Mouse (Mus musculus) liver, adult (tissue): Measurements from ENCODE around the gene Prelid3b.
A peak's percentile ranks its signal among the peaks of the same experiment; 100 is the strongest.

Source experiments
- GATA4 ChIP-seq: IDR thresholded peaks from 2 replicates; pipeline ENCODE4 v1.6.1; 2014; ENCODE audit warnings: mild to moderate bottlenecking, low read length; ENCODE audit not compliant: insufficient replicate concordance

The Prelid3b gene

DNA sequence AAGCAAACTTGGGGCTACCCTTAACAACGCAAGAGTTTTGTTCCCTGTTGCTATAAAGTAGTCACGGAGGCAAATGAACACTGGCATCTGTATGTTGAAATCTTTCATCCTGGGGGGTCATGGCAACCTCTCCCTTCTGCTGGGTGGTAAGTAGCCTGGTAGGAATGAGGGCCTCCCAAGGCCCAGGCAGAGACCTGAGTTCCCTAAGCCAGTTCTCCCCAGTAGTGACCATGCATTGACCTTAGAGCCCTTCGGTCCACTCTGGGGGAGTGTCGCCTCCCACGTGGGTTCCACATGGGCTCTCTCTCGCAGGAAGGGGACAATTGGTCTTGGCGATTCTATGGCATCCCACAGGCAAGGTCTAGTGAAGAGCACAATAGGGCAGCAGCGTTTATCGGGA lies 32.9 kb downstream of the Prelid3b start:
- TF ChIP-seq GATA4: no peak

DNA sequence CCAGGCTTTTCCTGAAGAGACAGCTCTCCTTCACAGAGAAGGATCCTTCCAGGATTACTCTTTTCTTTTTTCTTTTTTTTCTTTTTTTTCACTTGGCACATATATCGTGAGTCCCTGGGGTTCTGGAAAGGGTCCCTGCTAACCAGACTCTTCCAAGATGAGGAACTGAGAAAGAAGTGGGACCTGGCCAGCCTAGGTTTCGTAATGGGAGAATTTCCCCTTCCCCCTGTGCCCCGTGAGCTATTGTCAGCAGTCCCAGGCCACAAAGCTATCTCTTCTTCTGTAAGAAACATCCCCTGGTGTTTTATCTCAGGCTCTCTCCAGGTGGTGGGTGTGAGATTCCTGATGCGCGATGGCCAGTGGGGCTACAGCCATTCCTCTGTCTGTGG lies 33.4 kb downstream of the Prelid3b start:
- no peak for TF ChIP-seq GATA4

DNA sequence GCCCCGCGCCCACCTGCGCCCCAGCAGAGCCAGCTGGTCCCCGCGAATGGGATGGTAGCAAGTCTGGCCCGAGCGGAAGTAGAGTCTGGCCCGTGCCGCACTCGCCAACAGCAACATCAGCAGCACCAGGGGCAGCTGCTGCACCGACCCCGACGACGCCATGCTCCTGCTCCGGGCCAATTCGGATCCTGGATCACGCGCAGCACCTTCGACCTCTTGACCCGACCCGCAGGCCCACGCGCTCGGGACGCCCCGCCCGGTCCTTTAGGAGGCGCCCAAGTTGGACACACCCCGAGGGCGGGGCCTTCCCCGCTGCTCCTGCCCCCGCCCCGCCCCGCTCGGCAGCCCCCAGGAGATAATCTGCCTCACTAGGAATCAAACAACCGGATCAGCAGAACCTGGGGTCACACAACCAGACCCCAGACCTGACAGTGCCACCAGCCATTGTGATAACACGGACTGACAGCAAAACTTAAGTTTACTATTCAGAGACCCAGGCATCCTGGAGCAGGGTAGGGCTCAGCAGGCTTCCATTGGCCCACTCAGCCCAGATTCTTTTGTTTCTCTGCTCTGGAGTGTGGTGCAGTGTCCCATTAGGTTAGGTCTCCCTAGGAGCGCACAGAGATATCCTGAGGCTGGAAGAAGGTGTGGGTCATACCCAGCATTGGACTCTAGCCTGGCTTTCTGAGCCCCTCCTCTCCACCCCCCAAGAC lies 34.0 kb downstream of the Prelid3b start, which contains the start of gene Ctsz:
Gene Ctsz (minus strand): TSS at position 303 of the 713 bp plus-strand sequence.
- TF ChIP-seq GATA4: no peak

DNA sequence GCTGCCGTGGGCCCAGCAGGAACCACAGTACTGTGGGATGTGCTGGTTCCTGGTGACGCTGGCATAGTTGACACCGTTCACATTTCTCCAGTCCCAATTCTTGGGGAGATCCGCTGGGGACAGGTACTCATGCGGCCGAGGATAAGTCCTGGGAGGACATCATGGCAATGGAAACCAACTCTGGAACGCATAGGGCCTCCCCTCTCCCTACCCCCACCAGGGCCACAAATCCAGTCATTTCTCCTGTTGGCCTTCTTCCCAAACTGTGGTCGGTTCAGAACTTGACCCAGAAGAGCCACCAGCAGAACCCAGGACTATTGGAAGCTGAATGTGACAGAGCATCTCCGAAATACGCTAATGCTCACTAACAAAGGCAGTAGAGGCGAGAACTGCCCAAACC lies 34.7 kb downstream of the Prelid3b start:
- no peak for TF ChIP-seq GATA4

DNA sequence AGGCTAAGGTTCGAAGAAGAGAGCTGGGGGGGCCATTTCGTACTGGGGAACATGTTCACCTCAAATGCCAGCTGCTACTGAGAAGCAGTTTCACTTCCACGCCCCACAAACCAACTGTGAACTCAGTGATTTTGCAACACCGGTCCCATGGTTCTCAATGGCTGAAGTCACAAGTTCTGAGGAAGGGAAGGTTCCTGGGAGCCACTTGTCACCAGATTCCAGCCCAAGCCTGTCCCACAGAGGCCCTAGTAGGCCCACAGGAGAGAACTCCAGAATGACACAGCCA lies 35.2 kb downstream of the Prelid3b start:
- no peak for TF ChIP-seq GATA4

DNA sequence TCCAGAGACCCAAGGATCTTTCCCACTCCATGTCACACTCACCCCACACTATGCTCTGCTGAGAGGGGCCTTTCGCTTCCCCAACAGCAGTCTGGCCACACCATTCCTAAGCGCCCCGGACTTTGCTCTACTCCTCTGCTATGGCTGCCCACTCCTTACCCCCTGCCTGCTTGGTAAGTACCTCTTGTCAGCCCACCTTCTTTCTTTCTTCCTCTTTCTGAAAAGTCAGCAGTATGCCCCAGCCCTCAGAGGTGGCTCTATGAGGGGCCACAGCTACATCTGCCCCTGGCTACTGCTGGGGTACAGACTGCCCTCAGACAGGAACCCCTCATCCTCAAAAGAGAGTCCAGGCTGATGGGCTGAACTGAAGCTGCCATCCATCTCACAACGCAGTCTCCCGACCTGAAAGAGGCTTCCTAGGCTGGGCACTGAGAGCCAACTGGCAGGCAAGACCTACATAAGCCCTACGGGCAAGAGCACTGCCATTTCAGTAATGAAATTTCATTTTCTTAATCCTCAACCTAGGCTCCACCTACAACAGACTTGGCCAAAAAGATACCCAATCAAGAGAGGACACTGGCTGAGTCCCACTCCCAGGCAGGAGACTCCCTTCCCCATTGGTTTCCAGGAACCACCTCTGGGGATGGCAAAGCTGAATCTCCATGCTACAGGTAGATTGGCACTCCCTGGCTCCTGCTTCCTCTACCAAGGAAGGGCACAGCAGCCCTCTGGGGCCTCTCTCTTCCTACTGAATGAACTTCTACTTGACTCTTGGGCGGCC lies 35.8 kb downstream of the Prelid3b start:
- TF ChIP-seq GATA4: no peak

DNA sequence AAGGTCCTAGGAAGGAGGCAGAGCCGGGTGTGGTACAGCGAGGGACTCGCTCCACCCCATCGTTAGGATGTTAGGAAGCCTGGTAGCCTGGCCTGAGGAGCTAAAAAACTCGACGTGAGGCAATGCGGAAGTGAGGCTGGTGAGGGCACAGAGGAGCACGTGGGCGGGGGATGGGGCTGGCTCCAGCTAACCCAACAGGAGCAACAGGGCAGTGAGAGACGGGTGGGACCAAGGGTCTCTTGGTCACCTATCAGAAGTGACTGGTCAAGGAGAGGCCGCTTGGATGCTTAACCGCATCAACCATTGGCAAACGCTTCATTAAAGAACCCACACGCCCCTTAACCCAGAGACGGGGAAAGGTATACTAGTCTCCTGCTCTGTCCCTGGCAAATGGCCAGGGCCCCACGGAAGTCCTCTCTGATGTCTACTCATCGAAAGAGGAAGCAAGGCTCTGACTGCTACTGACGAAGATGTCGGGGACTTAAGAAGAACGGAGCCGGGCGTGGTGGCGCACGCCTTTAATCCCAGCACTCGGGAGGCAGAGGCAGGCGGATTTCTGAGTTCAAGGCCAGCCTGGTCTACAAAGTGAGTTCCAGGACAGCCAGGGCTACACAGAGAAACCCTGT lies 36.7 kb downstream of the Prelid3b start:
- TF ChIP-seq GATA4: no peak

DNA sequence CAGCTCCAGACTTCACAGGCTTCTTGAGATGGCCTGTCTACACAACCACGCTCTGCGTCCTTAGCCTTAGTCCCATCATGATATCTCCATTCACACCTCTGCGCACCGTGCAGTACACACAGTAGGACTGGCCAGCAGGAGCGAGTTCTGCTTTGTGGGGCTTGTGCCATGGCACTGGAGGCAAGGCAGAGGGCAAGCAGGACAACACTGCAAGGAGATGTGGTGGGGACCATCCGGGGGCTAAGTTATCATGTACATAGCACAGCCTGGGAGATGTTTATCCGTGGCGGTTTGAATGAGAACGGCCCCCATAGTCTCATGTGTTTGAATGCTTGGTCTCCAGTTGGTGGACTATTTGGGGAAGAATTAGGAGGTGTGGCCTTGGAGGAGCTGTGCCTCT lies 37.9 kb downstream of the Prelid3b start:
- no peak for TF ChIP-seq GATA4

DNA sequence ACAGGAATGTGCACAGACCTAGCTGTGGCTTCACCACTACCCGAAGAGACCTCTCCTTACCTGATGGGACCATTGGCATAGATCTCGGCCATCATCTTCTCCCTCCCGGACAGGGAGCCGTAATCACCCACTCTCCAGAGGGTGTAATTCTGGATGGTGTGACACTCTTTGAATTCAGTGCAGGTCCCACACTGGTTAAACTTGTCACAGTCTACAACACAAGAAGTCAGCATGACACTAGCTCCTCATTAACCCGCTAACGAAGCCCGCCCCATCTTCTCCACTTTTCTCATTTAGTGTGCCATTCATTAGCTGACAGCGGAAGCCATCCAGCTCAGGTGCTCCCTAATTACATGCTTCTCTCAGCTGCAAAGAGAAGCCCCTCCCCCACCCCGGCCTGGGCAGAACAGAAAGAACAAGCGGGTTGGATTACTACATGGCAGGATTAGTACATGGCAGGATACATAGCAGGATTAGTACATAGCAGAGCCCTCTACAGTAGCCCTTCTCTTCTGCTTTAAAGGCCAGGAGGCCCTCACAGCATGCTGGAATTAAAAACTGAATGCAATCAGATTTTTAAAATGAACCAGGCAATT lies 43.8 kb downstream of the Prelid3b start:
- no peak for TF ChIP-seq GATA4

DNA sequence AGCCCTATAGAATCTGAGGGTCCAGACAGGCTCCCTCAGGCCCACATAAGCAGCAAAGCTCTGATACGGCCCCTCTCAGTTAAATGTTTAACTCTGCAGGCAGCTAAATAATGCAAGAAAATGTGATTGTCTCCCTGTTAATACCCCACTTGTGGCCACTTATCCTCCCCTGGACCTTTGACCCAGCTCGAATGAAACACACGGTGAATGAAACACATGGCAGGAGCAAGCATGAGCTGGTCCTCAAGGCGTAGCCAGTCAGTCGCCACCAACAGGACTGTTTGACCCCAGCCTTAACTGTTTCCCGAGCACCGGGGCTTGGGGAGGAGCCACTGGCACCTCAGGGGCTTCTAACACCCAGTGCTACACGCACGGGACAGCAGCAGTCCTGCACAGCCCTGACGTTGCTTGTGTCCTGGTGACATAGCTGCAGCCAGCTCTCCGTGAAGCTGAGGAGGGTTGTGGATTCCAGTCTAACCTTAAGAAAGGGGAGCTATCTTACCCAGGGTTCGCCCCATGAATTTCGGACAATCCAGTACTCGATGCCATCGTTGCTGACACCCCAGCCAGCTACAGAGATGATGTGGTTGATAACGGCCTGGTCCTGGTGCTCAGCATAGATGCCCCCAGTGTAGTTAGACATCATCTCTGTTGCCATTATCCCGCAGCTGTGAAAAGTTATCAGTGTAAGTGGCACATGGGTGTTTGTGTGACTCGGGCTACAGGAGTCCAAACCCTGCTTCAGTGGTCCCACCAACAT lies 44.6 kb downstream of the Prelid3b start:
- TF ChIP-seq GATA4: no peak

DNA sequence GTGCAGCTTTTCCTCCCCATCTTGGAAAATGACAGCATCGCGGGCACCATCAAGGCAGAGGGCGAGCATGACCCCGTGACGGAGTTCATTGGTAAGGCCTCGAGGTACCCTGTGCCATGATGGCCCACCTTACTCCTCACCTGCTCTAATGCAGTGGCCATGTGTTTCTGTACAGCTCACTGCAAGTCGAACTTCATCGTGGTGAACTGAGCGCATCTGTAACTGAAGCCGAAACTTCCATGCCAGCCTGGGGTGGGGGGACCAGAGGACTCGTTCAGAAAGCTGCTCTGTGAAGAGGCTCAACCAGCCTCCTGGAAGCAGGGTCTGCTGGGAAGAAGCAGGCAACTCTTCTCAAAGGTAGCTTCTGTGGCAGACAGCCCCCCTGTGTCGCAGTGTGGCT lies 46.0 kb downstream of the Prelid3b start:
- no peak for TF ChIP-seq GATA4

DNA sequence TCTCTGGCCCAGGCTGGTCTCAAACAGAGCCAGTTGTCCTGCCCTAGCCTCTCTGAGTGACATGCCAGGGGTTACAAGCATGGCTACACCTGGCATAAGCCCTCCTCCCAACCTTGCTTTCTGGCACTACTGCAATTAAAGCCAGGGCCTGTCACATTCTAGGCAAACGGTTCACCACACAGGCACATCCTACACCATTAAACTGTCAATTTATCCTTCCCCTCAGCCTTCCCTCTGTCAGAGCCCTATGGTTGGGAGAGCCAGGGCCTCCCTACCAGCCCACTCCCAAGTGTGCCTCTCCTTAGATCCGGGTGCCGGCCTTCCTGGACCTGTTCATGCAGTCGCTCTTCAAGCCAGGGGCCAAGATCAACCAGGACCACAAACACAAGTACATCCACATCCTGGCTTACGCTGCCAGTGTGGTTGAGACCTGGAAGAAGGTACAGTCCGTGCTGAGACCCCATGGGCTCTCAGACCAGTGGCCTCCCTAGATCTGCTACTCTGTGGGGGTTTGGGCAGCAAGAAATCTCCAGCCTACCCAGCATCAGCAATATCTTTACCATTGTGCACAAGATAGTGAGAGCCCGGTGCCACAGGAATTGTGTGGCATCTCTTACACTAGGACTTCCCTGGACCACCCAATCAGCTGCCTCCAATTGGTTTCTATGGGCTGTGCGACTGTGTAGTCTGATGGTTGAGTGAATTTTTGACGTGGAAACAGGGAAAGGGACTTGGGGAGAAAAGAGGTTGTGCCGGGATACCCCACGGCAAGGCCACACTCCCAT lies 48.4 kb downstream of the Prelid3b start:
- TF ChIP-seq GATA4: no peak

DNA sequence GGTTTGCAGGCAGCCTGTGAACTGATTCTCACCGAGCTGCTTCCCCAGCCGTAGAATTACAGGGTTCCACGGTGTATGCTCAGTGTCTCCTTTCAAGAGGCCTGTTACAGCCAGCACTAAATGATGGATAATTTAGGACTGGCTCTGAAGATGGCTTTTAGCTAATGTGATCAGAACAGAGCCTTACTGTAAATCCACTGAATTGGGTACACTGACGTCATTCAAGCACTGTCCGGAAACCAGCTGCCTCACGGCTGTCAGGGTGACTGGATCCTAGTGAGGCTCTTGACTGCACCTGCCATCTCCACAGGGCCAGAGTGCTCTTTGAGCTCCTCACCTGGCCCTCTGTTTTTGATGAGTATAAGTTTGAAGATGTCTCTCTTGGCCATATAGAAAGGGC lies 51.8 kb downstream of the Prelid3b start:
- no peak for TF ChIP-seq GATA4

DNA sequence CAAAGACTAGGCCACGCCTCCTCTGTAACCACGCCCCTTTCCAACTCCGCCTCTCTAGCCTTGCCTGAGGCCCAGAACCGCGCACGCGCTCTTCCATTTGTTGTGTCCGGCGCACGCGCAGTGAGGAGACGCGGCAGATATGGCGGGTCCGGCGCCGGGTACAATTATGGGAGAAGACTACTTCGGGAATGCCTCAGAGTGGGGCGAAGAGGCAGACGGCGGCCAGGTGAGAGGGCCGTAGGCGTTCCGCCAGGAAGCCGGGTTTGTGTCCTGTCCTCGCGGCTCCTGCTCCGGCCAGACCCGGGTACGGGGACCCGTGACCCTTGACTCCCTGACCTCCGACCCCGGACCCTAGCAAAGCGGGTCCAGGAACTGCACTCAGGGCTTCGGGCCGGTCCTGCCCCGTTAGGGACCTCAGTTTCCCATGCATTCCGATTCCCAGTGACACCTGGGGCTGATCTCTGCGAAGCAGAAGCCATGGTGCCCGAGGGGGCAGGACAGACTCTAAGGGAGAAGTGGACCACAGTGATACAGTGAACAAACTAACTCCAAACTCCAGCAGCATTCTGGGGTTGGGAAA lies 57.1 kb downstream of the Prelid3b start, which contains the start of gene Nelfcd:
Gene Nelfcd (plus strand): TSS at position 74 of the 580 bp plus-strand sequence.
- TF ChIP-seq GATA4: peak; percentile 40; the same call in 1 of the 2 replicates
